Mouse (Mus musculus): ENCODE measurements around the gene St3gal6.

- peak; percentile 74; the same call in 1 of the 2 replicates for TF ChIP-seq EP300 (IDR thresholded peaks at IDR 0.05; ENCODE audit: insufficient read depth, low read depth, low read length)
- no peak for TF ChIP-seq POLR2A (IDR thresholded peaks at IDR 0.05; ENCODE audit: insufficient read depth, low read depth, low read length)
Observed at GRCm38 (mm10) chr16:58454617-58455016, 69.4 kb downstream of the St3gal6 start.

Measured in heart, adult 2 months (tissue).